Mouse (Mus musculus) left cerebral cortex, adult 11 months (tissue): ENCODE data around the gene Zfp609.
"Not testable (repeated sequence)": the region's sequence is repeated elsewhere in the genome, so short reads cannot be mapped to it uniquely, and the experiment has no call there.

Source experiments
- DNase-seq: peaks from one replicate; pipeline ENCODE4 v3.0.0; 2022; ENCODE audit warnings: low spot score

Gene Zfp609

GRCm38 (mm10) chr9:65812841-65813240, 14.5 kb downstream of the Zfp609 start:
- DNase-seq = no peak

GRCm38 (mm10) chr9:65811784-65812183, 15.6 kb downstream of the Zfp609 start:
- no peak for DNase-seq

GRCm38 (mm10) chr9:65807818-65808217, 19.5 kb downstream of the Zfp609 start:
- no peak for DNase-seq

- DNase-seq = no peak
These were observed 20.1 kb downstream of the Zfp609 start for GRCm38 (mm10) chr9:65807251-65807650.

- DNase-seq = no peak
These were observed 27.6 kb downstream of the Zfp609 start for GRCm38 (mm10) chr9:65799770-65800169.

GRCm38 (mm10) chr9:65795651-65796050, 31.7 kb downstream of the Zfp609 start:
- no peak for DNase-seq

- no peak for DNase-seq
These were observed 33.1 kb downstream of the Zfp609 start for GRCm38 (mm10) chr9:65794313-65794712.

GRCm38 (mm10) chr9:65793506-65793905, 33.9 kb downstream of the Zfp609 start:
- no peak for DNase-seq

- no peak for DNase-seq
These were observed 34.3 kb downstream of the Zfp609 start for GRCm38 (mm10) chr9:65793086-65793485.

- DNase-seq = no peak
These were observed 35.5 kb downstream of the Zfp609 start for GRCm38 (mm10) chr9:65791846-65792245.

GRCm38 (mm10) chr9:65791106-65791505, 36.3 kb downstream of the Zfp609 start:
- no peak for DNase-seq

- no peak for DNase-seq
These were observed 37.6 kb downstream of the Zfp609 start for GRCm38 (mm10) chr9:65789788-65790187.

GRCm38 (mm10) chr9:65788556-65788955, 38.8 kb downstream of the Zfp609 start:
- no peak for DNase-seq

GRCm38 (mm10) chr9:65787829-65788344, 39.5 kb downstream of the Zfp609 start:
- DNase-seq = no peak

- no peak for DNase-seq
These were observed 40.2 kb downstream of the Zfp609 start for GRCm38 (mm10) chr9:65786885-65787787.

- no peak for DNase-seq
These were observed 41.5 kb downstream of the Zfp609 start for GRCm38 (mm10) chr9:65785772-65786368.

- DNase-seq = not testable (repeated sequence)
These were observed 47.7 kb downstream of the Zfp609 start for GRCm38 (mm10) chr9:65779619-65780018.

- no peak for DNase-seq
These were observed 50.4 kb downstream of the Zfp609 start for GRCm38 (mm10) chr9:65776874-65777432.

- no peak for DNase-seq
These were observed 51.1 kb downstream of the Zfp609 start for GRCm38 (mm10) chr9:65776137-65776872.

GRCm38 (mm10) chr9:65773783-65774182, 53.6 kb downstream of the Zfp609 start:
- no peak for DNase-seq

- no peak for DNase-seq
These were observed 56.2 kb downstream of the Zfp609 start for GRCm38 (mm10) chr9:65771011-65771664.

GRCm38 (mm10) chr9:65762728-65763127, 64.6 kb downstream of the Zfp609 start:
- no peak for DNase-seq
